Mouse (Mus musculus): Measurements from ENCODE around the gene Rai2.

Rai2 gene

GRCm38 (mm10) chrX:161716865-161717763 lies at the start of gene Rai2:
TSS of gene Rai2 (plus strand) at chrX:161717069.
- peak; percentile 69 to 87 for DNase-seq (ENCODE audit: inconsistent age in 2 of 2, low spot score in 1 of 2)

DNA sequence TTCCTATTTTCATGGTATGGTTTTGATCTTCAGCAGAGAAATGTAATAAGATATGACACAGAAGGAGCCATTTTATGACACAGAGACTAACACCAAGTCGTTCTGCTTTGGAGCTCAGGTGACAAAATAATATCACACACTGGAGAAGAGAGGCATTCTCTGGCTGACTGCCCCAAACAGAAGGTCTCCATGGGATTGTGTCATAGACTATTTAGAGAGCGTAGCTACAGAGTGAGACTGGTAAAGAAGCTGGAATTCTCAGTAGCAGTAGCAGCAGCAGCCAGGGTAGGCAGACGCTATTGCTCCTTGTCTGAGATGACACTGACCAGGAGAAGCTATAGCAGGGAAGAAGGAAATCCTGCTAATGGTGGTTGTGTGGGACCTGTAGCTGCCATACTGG lies 27.5 kb upstream of the Rai2 start:
- no peak for DNase-seq (ENCODE audit: inconsistent age in 2 of 2, low spot score in 1 of 2)

DNA sequence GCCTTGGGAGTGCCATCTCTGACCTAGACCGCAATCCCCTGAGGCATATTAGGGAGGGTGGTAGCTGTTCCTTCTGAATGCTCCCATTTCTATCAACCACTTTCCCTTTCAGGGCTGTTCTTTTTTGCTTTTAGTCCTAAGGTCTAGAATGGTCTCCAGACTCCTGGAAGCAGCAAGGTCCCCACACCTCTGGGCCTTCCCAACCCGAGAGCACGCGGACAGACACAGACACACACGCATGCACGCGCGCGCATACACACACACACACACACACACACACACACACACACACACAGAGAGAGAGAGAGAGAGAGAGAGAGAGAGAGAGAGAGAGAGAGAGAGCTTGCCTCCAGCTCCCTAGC lies 385 bp upstream of the Rai2 start:
- DNase-seq (ENCODE audit: inconsistent age in 2 of 2, low spot score in 1 of 2), result no peak

- DNase-seq (ENCODE audit: inconsistent age in 2 of 2, low spot score in 1 of 2), result peak in 1 of 2 experiments; percentile 20
Observed at GRCm38 (mm10) chrX:161717764-161718382, 1.0 kb downstream of the Rai2 start.

- DNase-seq (ENCODE audit: inconsistent age in 2 of 2, low spot score in 1 of 2), result peak; percentile 12 to 57
Observed at GRCm38 (mm10) chrX:161718548-161718947, 1.7 kb downstream of the Rai2 start.

GRCm38 (mm10) chrX:161721082-161721481 lies 4.2 kb downstream of the Rai2 start:
- peak in 1 of 2 experiments; percentile 37 for DNase-seq (ENCODE audit: inconsistent age in 2 of 2, low spot score in 1 of 2)

DNA sequence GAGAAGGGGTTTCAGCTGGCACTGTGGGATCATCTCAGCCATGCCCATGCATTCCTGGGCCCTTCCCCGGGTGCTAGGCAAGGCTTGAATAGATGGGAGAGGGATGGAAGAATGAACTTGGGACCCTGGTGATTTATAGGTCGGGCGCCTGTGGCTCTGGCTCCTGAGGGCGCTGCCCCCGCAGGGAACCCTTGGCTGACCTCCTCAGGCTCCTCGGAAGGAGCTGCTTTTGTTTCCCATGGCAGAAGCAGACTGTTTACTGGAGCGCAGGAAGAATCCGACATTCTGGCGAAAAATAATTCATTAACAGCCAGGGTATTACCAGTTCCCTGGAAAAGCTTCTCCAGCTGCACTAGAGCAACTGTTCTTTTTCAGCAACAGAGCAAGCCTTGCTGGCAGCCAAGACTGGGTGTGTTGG lies 6.5 kb downstream of the Rai2 start:
- no peak for DNase-seq (ENCODE audit: inconsistent age in 2 of 2, low spot score in 1 of 2)

DNA sequence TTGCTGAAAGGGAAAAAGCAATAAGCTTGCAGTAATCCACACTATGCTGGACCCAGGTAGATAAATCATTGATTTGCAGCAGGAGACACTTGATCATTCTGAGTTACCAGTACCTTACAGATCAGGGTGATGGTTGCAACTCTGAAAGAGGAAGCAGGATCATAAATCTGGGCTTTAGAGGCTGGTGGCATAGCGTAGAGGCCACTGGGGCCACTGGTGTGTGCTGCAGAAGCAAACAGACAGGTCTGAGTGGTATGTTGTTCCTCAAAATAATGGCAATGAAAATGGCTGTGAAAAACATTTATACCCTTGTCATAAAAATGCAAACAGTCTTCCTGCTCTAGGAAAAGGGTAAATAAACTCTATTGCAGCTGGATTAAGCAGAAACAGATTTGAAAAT lies 9.4 kb downstream of the Rai2 start:
- DNase-seq (ENCODE audit: inconsistent age in 2 of 2, low spot score in 1 of 2), result no peak

DNA sequence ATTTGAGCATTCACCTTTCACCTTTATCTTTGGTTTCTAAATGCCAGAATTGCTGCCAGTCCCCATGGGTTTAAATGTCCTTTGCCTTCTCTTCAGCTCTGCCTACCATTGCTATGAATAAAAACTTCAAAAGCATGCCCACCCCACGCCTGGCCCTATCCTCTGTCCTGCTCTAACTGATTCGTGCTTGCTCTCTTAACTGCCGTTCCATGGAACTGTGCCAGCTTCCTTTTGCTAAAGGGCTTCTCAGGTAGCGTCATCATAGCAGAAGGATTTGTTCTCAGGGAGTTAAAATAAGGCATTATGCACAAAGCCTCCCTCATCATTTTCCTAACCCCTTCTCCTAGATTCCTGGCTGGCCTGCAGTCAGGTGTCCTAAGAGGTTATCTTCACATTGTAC lies 11.6 kb downstream of the Rai2 start:
- peak; percentile 22 to 57 for DNase-seq (ENCODE audit: inconsistent age in 2 of 2, low spot score in 1 of 2)

DNA sequence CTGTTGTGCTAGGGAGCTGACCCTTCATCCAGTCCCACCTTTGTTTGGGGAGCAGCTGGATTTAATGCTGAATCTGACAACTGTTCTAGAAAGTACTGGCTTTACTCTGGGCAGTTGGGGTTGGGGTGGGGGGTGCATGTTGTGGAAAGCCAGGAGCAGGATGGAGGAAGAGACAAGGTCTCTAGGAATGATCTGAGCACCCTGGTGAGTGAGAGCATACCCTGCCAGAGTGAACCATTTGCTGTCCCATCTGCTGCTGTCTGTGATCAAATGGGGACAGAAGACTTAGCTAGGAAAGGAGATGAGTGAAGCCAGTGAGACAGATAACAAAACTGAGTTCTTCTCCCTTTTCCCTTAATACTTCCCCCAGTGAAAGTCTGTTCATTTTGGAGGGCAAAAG lies 13.2 kb downstream of the Rai2 start:
- DNase-seq (ENCODE audit: inconsistent age in 2 of 2, low spot score in 1 of 2), result no peak

DNA sequence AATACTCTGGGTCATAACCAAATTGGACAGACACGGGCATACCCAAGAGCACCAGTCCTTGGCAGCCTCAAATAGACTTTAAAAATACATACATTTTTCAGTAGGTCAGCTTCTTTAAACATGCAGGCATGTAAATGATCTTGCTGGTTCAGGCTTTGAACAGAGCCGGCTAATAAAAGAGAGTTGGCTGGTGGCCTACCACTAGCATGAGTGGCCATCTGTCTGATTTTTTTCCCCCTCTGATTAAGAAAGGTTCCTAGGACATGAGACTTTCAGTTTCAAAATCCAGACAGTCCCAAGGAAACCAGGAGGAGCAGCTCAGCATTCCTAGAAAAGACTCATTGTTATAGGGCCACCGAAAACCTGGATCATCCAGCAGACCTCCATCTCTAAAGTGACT lies 15.0 kb downstream of the Rai2 start:
- no peak for DNase-seq (ENCODE audit: inconsistent age in 2 of 2, low spot score in 1 of 2)

DNA sequence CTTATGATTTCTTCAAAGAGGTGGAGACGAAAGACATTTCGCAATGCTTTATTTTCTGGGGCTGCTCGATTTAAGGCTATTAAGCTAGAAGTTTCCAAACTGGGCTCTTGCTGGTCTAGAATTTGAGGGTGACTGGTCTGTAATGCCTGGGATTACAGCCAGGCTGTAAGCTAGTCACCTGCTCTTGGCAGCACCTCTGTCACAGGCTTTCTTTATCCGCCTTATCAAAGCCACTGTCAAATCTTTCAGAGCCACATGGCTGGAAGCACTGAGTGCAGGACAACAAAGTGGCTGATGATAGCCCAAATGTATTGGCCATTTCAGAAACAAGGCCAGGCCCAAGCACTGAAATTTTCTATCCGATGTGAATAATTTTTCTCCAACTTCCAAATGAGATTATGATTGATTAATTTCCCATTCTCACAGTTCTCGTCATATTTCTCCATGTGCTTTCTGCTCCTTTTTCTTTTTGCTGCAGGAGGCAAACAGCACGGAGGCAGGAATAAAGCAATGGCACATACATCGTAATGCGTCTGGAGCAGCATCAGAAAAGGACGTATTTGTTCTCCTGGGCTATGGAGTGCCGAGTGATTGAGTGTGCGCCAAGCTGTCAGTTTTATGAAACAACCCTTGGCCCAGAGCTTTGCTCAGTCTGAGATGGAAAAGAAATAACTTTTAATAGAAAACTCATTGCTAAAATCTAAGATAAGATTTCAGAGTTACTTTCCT lies 16.9 kb downstream of the Rai2 start:
- no peak for DNase-seq (ENCODE audit: inconsistent age in 2 of 2, low spot score in 1 of 2)

- DNase-seq (ENCODE audit: inconsistent age in 2 of 2, low spot score in 1 of 2), result no peak
Observed at GRCm38 (mm10) chrX:161734310-161734676, 17.4 kb downstream of the Rai2 start.

GRCm38 (mm10) chrX:161739374-161739773 lies 22.5 kb downstream of the Rai2 start:
- DNase-seq (ENCODE audit: inconsistent age in 2 of 2, low spot score in 1 of 2), result no peak

DNA sequence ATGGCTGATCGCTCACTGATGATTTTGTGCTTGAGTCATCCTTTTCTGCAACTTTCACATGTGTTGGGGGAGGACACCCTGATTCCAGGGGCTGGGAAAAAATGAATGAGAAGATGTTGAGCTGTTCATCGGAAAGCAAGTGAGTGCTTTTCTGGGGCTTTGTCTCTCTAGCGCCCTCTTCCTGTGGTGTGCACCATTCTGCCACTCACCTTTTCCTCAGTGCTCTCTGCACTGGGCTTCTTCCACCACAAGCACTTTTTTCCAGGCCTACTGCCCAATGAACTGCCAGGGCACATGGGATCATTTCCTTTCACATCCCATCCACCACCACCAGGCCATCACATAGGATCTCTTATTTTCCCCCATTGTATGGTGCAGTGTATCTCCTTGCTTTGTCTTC lies 26.2 kb downstream of the Rai2 start:
- DNase-seq (ENCODE audit: inconsistent age in 2 of 2, low spot score in 1 of 2), result peak in 1 of 2 experiments; percentile 36

- peak; percentile 15 to 63 for DNase-seq (ENCODE audit: inconsistent age in 2 of 2, low spot score in 1 of 2)
Observed at GRCm38 (mm10) chrX:161745296-161745695, 28.4 kb downstream of the Rai2 start.

DNA sequence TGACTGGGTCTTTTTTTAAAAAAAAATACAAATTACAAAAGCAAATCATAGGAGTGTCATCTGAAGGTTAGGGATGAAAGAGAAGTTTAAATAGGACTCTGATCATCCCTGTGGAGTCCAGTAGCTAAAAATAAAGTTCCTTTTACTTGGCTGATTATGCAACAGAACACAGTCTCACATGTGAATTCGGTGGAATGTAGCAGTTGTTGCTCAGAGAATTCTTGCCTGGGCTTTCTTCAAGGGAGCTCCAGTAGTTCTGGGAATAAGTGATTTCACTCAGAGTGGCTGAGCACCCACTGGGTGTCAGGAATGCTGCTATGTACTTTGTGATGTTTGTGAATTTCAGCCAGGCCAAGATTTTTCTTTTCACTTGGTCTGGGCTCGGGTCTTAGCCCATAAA lies 30.5 kb downstream of the Rai2 start:
- DNase-seq (ENCODE audit: inconsistent age in 2 of 2, low spot score in 1 of 2), result peak in 1 of 2 experiments; percentile 69

DNA sequence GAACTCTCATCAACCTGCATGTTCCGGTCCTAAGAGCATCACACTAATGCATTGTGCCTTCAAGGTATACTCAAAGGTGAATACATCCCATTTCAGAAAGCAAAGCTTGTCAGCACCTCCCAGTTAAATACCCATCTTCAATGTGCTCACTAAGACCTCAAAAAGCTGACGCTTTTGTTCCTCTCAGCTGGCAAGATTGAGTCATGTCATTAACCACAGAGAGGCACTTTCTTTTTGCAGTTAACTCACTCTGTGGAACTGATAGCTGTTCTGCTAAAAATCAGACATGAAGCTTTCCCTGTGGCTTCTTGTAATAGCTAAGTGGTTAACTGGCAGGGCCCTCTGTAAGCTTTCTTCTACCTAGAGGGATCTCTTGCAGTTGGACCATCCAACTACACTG lies 36.6 kb downstream of the Rai2 start:
- no peak for DNase-seq (ENCODE audit: inconsistent age in 2 of 2, low spot score in 1 of 2)

DNA sequence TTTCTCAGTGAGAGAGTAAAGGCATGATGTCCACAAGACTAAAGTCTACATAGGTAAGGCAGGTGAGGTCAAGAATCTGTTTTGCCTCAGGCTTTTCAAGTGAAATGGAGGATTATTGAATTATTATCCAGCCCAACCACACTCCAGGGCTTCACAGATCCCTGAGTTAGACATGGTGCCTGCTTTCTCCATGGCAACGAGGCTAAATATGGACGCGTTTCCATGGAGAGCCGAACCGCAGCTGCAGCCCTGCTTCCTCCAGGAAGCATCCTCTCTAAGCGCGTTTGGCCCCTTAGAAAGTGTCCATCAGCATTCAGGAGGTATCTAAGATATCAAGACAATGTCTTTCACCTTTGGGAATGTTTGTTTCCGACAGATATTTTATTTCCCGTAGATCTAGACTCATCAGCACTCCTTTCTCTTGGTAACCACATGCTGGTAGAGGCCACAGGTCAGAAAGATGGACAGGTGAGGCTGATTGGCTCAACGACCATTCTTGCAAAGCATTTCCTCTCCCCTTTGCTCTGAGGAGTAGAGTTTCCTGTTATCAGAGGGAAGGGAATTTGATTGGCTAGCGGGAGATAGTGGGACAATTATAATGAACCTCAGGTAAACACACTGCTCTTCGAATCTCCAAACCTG lies 59.6 kb downstream of the Rai2 start:
- DNase-seq (ENCODE audit: inconsistent age in 2 of 2, low spot score in 1 of 2), result no peak

DNA sequence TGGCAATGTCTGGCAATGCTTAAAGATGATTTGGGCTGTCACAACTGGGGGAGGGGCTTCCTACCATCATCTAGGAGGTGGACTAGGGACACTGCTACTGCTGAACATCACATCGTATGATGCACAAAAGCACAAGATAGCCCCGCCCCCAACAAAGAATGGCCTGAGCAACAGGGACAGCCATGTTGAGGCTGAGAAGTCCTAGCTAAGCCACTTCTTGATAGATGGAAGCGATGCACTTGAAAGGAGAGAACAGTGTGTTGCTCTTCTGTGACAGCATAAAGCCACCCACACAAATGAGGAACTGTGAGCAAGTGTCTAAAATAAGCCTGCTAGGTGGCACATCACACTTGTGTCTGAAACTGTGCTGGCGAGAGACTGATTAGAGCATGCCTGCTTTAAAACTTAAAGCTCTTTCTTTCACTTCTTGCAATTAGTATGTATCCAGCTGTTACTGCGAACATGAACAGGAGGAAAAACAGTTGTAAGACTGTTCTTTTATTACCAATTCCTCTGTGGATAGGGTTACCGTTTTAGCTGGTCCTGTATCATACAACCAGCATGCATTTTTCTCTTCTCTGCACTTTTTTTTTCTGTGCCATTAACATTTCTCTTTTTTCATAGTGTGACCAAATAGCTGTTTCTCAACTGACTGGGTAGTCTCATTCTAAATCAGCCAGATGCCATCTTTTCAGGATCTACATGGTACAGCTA lies 63.6 kb downstream of the Rai2 start:
- no peak for DNase-seq (ENCODE audit: inconsistent age in 2 of 2, low spot score in 1 of 2)

DNA sequence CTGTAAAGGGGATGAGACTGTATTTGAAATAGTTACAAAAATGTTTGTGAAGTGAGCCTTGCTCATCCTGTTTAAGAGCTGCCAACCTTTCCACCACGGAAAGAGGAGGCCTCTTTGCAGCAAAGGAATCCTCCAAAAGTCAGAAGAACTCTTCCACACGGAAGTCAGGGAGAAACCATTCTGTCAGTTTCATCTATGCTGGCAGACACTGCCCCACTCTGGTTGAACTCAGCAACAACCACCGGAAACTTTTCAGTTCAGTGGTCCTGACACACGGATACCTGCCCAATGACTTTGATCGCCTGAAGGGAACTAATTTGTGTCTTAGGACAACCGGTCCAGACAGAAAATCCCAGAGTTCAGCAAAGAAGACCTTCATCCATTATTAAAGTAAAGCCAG lies 73.3 kb downstream of the Rai2 start:
- peak; percentile 14 to 72 for DNase-seq (ENCODE audit: inconsistent age in 2 of 2, low spot score in 1 of 2)
